Mouse (Mus musculus) C2C12 (cell line): ENCODE measurements around the gene Aco1.

ENCODE experiments used
- CTCF ChIP-seq: IDR thresholded peaks from one replicate; pipeline ENCODE4 v1.5.1; 2011; ENCODE audit not compliant: control insufficient read depth, insufficient read depth, insufficient read length
- MAX ChIP-seq: IDR thresholded peaks from one replicate; pipeline ENCODE4 v1.6.1; 2011; ENCODE audit warnings: mild to moderate bottlenecking, control low read depth
- MYOG ChIP-seq: IDR thresholded peaks from one replicate; pipeline ENCODE4 v1.6.1; 2011; ENCODE audit not compliant: control insufficient read depth, insufficient read length; ENCODE audit errors: extremely low read depth

DNA sequence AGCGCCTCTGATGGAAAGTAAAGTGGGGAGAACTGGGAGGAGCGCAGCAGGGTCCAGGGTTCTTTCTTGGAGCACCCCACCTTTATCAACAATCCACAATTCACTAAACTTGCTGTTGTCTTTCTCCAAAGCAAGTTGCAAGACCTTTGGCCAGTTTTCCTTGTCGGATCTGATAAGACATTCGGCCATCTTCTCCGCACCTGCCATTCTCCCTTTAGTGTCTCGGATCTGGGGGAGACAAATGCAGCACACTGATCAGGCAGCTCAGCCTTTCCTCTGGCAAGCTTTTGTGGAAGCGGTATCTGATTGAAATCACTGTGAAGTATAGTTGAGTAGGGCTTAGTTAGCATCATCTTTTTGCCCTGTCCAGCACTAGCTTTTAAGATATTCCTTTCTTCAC, 85.0 kb downstream of the Aco1 start:
- TF ChIP-seq CTCF (no peak), MAX (no peak), MYOG (no peak)
